Mouse (Mus musculus): ENCODE data around the gene Ttc21b. TPM values are rescaled to one million over a fixed set of nuclear protein-coding genes. Genes with fewer than 3 reads are reported as not detected.

Gene Ttc21b
- polyA plus RNA-seq (2015; fragmentation: Nextera tagmentation; extraction: Ambion mirVana): 8.2 and 8.5 TPM in 2 replicates

DNA sequence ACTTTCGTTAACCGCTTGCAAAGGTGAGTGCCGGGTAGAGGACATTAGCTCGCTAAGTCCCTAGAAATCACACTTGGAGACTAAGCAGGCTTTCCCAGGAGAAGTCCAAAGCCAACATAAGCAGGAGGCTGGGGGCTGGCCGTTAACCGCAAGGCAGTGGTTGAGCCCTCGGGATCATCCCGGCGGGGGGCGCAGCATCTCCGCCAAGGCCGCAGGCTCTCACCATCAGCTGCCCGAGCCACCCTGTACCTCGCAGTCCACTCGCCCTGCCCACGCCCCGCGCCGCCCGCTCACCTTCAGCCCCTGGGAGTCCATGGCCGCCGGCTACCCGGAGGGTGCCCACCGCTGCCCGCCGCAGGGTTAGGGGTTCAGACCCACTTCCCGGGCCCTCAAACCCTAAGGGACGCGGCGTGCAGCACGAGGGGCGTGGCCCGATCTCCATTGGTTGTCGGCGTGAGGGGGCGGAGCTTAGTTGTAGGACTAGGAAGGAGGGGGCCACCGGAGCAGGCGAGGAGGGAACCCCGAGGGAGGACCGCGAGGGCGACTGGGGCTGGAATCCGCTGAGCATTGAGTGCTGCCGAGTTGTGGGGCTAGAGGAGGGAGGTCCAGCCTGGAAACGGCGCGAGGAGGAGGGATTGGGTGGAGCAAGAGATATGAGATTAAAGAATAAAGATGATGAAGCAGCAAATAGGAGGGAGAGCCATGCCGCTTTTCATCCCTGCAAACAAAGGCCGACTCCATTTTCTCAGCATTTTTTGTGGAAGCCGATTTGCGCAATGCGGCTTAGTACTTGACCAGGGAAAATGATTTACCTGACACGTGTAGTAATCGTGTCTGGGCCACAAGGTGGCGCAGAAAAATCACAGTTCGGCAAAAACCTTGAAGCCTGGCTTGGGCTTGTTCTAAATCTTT, at the start of gene Ttc21b:
TSS of gene Ttc21b (minus strand) at position 398 of the 912 bp plus-strand sequence.

Other genes with a start within 250 kb of the Ttc21b start
- 1.3 and 2.0 TPM in 2 replicates for gene Galnt3, start 131.6 kb downstream of the Ttc21b start, polyA plus RNA-seq (2015; fragmentation: Nextera tagmentation; extraction: Ambion mirVana)
- 42.9 and 45.0 TPM in 2 replicates for gene Scn1a, start 184.2 kb upstream of the Ttc21b start, polyA plus RNA-seq (2015; fragmentation: Nextera tagmentation; extraction: Ambion mirVana)